Mouse (Mus musculus) liver, embryonic 14.5 days (tissue): ENCODE results near the gene Ext2. TPM values are rescaled to one million over a fixed set of nuclear protein-coding genes. Genes with fewer than 3 reads are reported as not detected.

ENCODE experiments used
- ATAC-seq: fragments of 200-750 bp; cut with Nextera tagmentation; 2 replicates; pipeline ENCODE4 v1.8.0; 2017; ENCODE audit warnings: moderate number of reproducible peaks, mild to moderate bottlenecking, moderate library complexity; ENCODE audit not compliant: insufficient read depth
- DNase-seq, 3 experiments: peaks; one replicate each; pipeline ENCODE4 v3.0.0-alpha.2; 2012 to 2013; ENCODE audit warnings: low read depth in 3 of 3, low spot score in 3 of 3
- H3K27ac ChIP-seq: fragments of 300-500 bp; sonication (generic); 2 replicates; pipeline ENCODE4 v1.5.1; 2014; ENCODE audit warnings: moderate library complexity, mild to moderate bottlenecking, control low read depth, inconsistent platforms
- H3K27me3 ChIP-seq: fragments of 300-500 bp; sonication (generic); 2 replicates; pipeline ENCODE4 v1.6.1; 2014; ENCODE audit warnings: mild to moderate bottlenecking, low read length, moderate library complexity; ENCODE audit not compliant: control insufficient read depth, insufficient read depth
- H3K36me3 ChIP-seq: fragments of 300-500 bp; sonication (generic); replicated peaks from 2 replicates; pipeline ENCODE4 v1.6.1; 2014; ENCODE audit warnings: low read depth; ENCODE audit not compliant: control insufficient read depth, insufficient read depth
- H3K4me1 ChIP-seq, 2 experiments: fragments of 200-500 bp in 1 of 2; fragments of 300-500 bp in 1 of 2; sonication (generic) in 1 of 2; replicated peaks; 2 replicates each; pipeline ENCODE4 v1.6.1; 2012 to 2014; ENCODE audit warnings: antibody characterized with exemption in 1 of 2, inconsistent platforms in 1 of 2, low read length in 1 of 2; ENCODE audit not compliant: control insufficient read depth in 2 of 2, insufficient read depth in 2 of 2
- H3K4me2 ChIP-seq: fragments of 300-500 bp; sonication (generic); 2 replicates; pipeline ENCODE4 v1.6.1; 2014; ENCODE audit warnings: low read depth, mild to moderate bottlenecking, control low read depth, moderate library complexity
- H3K4me3 ChIP-seq, 2 experiments: fragments of 200-500 bp in 1 of 2; fragments of 300-500 bp in 1 of 2; sonication (generic) in 1 of 2; 2 replicates each; pipeline ENCODE4 v1.5.1; 2012 to 2014; ENCODE audit warnings: low read depth in 2 of 2, low read length in 2 of 2, mild to moderate bottlenecking in 2 of 2, control low read depth in 1 of 2, inconsistent platforms in 1 of 2, moderate library complexity in 1 of 2; ENCODE audit not compliant: insufficient read depth in 1 of 2
- H3K9ac ChIP-seq: fragments of 300-500 bp; sonication (generic); replicated peaks from 2 replicates; pipeline ENCODE4 v1.6.1; 2014; ENCODE audit warnings: mild to moderate bottlenecking, control low read depth, moderate library complexity
- H3K9me3 ChIP-seq: fragments of 300-500 bp; sonication (generic); 2 replicates; pipeline ENCODE4 v1.6.1; 2016; ENCODE audit warnings: low read length, mixed read lengths; ENCODE audit not compliant: control insufficient read depth
- CTCF ChIP-seq: IDR thresholded peaks from 2 replicates; pipeline ENCODE4 v1.5.1; 2016; ENCODE audit warnings: antibody characterized with exemption, low read depth, control low read depth
- EP300 ChIP-seq: IDR thresholded peaks from 2 replicates; pipeline ENCODE4 v1.6.1; 2016; ENCODE audit warnings: antibody characterized with exemption, low read depth
- WGBS: fragments of 180-500 bp; shearing (Covaris S2); extraction: QIAGEN DNeasy Blood & Tissue Kit; methylation state at CpG from one replicate; pipeline ENCODE4 v1.1.7; 2014; ENCODE audit not compliant: insufficient replicate concordance; 5-methylcytosine and 5-hydroxymethylcytosine counted together
- polyA plus RNA-seq, 2 experiments: library from polyadenylated mRNA; depleted of rRNA in 1 of 2; stranded (reverse) in 1 of 2; unstranded in 1 of 2; fragments of >200 nt; fragmentation: Nextera tagmentation in 1 of 2; extraction: Ambion mirVana in 1 of 2; gene quantifications; 2 replicates each; pipeline versions ENCODE4 v1.2.1 to v1.2.3; 2012 to 2014

Gene Ext2
- polyA plus RNA-seq, 2 experiments, result 10.9 to 22.1 TPM

DNA sequence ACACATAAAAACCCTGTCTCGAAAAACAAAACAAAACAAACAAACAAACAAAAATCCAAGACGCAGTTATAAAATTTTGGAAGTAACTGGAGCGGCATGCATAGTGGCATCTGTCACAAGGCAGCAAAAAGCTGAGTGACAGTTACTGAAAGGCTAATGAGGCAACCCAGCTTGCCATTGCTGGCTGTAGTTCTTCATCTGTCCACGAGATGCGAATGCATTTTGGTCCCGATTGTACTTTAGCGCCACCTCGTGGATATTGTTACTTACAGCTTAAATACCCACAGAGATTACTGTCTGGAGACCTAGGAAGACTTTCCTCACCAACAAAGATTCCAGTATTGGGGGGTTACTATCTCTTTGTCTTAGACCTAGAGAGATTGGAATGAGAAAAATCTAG, 1.2 kb upstream of the Ext2 start:
- Histone ChIP-seq H3K27me3 (no peaks in the 10 kb centered on the region), H3K36me3 (no peaks in the 10 kb centered on the region), H3K9me3 (no peaks in the 10 kb centered on the region), H3K27ac (no peak overlapping the region), H3K4me2 (no peak overlapping the region), H3K9ac (no peak overlapping the region), H3K4me3 (no peak overlapping the region), H3K4me1 (peaks cover 2 to 5% of the 10 kb centered on the region in 2 experiments; a peak in 2 of 4 replicates)
- peak; percentile 86 to 88 (median 86) for DNase-seq
- ATAC-seq, result no peak
- no peak for TF ChIP-seq EP300
- peak; percentile 98 for TF ChIP-seq CTCF
- 11% methylated on average over 8 of the region's 8 CpGs for WGBS

DNA sequence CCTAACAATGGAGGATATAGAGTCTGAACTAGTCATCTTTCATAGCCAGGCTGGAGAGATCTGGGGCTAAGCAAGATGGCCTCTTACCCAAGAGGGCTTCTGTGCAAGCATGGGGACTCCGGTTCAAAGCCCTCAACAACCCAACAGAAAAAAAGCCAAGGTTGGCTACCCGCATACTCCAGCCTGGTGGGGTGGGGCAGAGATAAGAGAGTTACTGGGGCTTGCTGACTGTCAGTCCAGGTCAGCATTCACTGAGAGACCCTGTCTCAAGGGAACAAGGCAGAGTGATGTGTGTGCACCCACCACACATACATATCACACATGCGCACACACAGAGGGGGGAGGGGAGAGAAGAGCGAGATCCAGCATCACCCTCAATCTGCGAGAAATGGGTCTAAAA, 4.6 kb downstream of the Ext2 start:
- no peak for TF ChIP-seq EP300
- no peak for TF ChIP-seq CTCF
- H3K9me3 ChIP-seq, result no peaks in the 10 kb centered on the region
- H3K27ac ChIP-seq, result no peak overlapping the region
- WGBS, result 46% methylated on average over 5 of the region's 5 CpGs
- no peak overlapping the region for H3K4me3 ChIP-seq
- no peaks in the 10 kb centered on the region for H3K27me3 ChIP-seq
- H3K36me3 ChIP-seq, result no peaks in the 10 kb centered on the region
- no peak; the same call in 1 of the 2 replicates for ATAC-seq
- H3K4me2 ChIP-seq, result no peak overlapping the region
- peaks cover 6 to 15% of the 10 kb centered on the region in 2 experiments for H3K4me1 ChIP-seq
- no peak overlapping the region for H3K9ac ChIP-seq
- DNase-seq, result no peak

DNA sequence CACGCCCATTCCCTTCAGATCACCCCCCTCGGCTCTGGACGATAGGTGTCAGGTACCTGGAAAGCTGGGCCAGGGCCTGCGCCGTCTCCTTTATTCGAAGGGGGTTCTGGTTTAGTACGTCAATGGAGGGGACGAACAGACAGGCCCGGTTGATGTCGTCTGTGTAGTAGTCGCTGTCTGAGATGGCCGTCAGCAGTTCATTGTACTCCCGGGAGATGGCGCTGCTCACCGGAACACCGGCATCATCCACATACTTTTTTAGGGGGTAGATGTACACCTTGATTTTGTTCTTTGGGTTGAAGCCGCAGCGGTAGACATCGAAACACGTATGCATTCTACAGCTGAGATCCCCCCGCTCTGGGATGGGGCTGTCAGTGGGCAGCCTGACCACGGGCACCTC, 9.0 kb downstream of the Ext2 start:
- no peak for ATAC-seq
- 89% methylated on average over 22 of the region's 22 CpGs for WGBS
- DNase-seq, result no peak
- no peak overlapping the region for H3K9ac ChIP-seq
- no peak overlapping the region for H3K27ac ChIP-seq
- no peak for TF ChIP-seq EP300
- TF ChIP-seq CTCF, result no peak
- H3K9me3 ChIP-seq, result no peaks in the 10 kb centered on the region
- no peaks in the 10 kb centered on the region for H3K27me3 ChIP-seq
- peaks cover 4 to 10% of the 10 kb centered on the region in 2 experiments for H3K4me1 ChIP-seq
- peaks cover 3% of the 10 kb centered on the region; the same call in 1 of the 2 replicates for H3K36me3 ChIP-seq
- H3K4me3 ChIP-seq, result no peak overlapping the region
- H3K4me2 ChIP-seq, result no peak overlapping the region

DNA sequence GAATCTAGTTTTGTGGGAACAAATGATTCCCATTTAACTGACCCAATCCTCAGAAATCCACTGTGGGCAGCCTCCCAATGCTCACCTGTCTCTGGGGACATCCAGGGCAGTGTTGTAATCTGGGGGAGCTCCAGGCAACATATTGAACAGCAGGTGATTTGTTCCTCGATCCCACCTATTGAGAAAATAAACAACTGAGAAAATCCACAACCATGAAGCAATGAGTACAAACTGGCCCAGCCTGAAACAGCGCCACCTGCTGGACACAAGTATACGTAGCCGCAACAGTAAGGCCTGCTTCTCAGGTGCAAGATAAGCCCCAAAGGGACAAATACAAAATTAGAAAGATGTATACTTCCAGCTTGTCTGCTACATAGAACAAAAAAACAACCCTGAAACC, 10.6 kb downstream of the Ext2 start:
- H3K9ac ChIP-seq, result no peak overlapping the region
- ATAC-seq (no peak), DNase-seq (peak in 2 of 3 experiments; percentile 33 to 37)
- H3K4me1 ChIP-seq, result no peaks in the 10 kb centered on the region
- H3K9me3 ChIP-seq, result no peaks in the 10 kb centered on the region
- peaks cover 3% of the 10 kb centered on the region; the same call in 1 of the 2 replicates for H3K36me3 ChIP-seq
- H3K27ac ChIP-seq, result no peak overlapping the region
- WGBS, result 16% methylated on average over 4 of the region's 4 CpGs
- no peaks in the 10 kb centered on the region for H3K27me3 ChIP-seq
- TF ChIP-seq EP300 (no peak), CTCF (peak; percentile 93)
- no peak overlapping the region for H3K4me2 ChIP-seq
- H3K4me3 ChIP-seq, result no peak overlapping the region

DNA sequence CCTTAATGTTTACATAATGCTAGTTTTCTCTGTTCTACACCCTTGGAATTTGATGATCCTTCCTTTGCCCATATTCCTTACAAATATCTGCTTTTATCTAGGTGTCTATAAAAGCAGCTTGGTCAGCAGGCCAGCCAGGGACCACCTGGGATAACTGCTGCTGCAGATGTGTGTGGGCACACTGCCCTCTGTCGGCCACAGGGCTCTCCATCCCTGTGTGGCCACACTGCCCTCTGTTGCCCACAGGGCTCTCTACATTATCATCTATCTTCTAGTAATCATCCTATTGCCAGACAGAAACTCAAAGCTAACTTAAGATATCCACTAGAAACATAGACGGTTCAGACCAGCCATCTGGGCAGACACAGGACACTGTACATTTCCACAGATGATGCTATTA, 12.4 kb downstream of the Ext2 start:
- Histone ChIP-seq H3K27ac (no peak overlapping the region), H3K4me2 (no peak overlapping the region), H3K4me1 (no peaks in the 10 kb centered on the region), H3K27me3 (no peaks in the 10 kb centered on the region), H3K9me3 (no peaks in the 10 kb centered on the region), H3K36me3 (peaks cover 5% of the 10 kb centered on the region; the same call in 1 of the 2 replicates), H3K9ac (no peak overlapping the region), H3K4me3 (no peak overlapping the region)
- DNase-seq (no peak), ATAC-seq (peak; percentile 45; the same call in 1 of the 2 replicates)
- WGBS, result 11% methylated on average over 2 of the region's 2 CpGs
- no peak for TF ChIP-seq EP300
- peak; percentile 89 for TF ChIP-seq CTCF
